Mouse (Mus musculus) brain, embryonic 14.5 days (tissue): ENCODE data around the gene 1700057G04Rik.

Experiments
- CTCF ChIP-seq: fragments of 200-500 bp; IDR thresholded peaks from 2 replicates; pipeline ENCODE4 v1.5.1; 2012; ENCODE audit warnings: inconsistent platforms, mild to moderate bottlenecking, moderate library complexity, borderline replicate concordance; ENCODE audit not compliant: insufficient read depth, insufficient read length; ENCODE audit errors: extremely low read depth
- POLR2A ChIP-seq: fragments of 200-500 bp; IDR thresholded peaks from 2 replicates; pipeline ENCODE4 v1.6.1; 2012; ENCODE audit warnings: mild to moderate bottlenecking, inconsistent platforms, borderline replicate concordance; ENCODE audit not compliant: poor library complexity, insufficient read depth, insufficient read length, severe bottlenecking; ENCODE audit errors: extremely low read depth

GRCm38 (mm10) chr9:92337661-92338060 is 28.5 kb downstream of the 1700057G04Rik start:
- TF ChIP-seq CTCF = no peak
- no peak for TF ChIP-seq POLR2A
